Mouse (Mus musculus): ENCODE measurements around the gene Zscan4b.
"Not testable (repeated sequence)": the region's sequence is repeated elsewhere in the genome, so short reads cannot be mapped to it uniquely, and the experiment has no call there.

GRCm38 (mm10) chr7:10904950-10905349 lies at the start of gene Zscan4b:
- not testable (repeated sequence) for TF ChIP-seq TAL1, GATA1 (IDR thresholded peaks at IDR 0.05; ENCODE audit: low read length)
